Mouse (Mus musculus) testis, adult 2 months (tissue): ENCODE results near the gene Blm.

Source experiments
- CTCF ChIP-seq: fragments of 200-500 bp; IDR thresholded peaks from 2 replicates; pipeline ENCODE4 v1.5.1; 2012; ENCODE audit warnings: low read depth, mild to moderate bottlenecking, inconsistent platforms, low read length, moderate library complexity; ENCODE audit not compliant: control insufficient read depth, insufficient read depth, insufficient replicate concordance
- POLR2A ChIP-seq: fragments of 200-500 bp; IDR thresholded peaks from 2 replicates; pipeline ENCODE4 v1.6.1; 2012; ENCODE audit warnings: low read depth, mild to moderate bottlenecking, inconsistent platforms, low read length, moderate library complexity; ENCODE audit not compliant: control insufficient read depth

DNA sequence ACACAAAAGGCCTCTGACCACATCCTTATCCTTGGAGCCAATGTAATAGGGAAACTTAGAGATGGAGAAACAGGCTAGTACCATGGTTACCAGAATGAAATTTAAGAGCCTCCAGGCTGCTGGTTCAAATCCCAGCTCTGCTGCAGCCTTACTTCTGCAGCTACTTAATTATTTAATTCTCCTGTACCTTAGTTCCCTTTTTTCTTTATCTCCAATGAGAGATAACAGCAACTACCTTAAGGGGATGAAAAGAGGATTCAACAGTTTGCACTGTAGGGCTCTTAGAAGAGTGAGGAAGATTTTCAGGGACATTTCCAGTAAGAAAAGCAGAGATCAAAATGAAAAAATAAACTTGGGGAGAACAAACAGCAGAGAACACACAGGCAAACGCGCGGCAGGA lies 30.0 kb downstream of the Blm start:
- no peak for TF ChIP-seq CTCF
- no peak for TF ChIP-seq POLR2A
